Mouse (Mus musculus) kidney, embryonic 15.5 days (tissue): ENCODE results near the gene Zfp367. TPM values are rescaled to one million over a fixed set of nuclear protein-coding genes. Genes with fewer than 3 reads are reported as not detected.

Experiments used
- ATAC-seq: fragments of 200-750 bp; cut with Nextera tagmentation; replicated peaks from 2 replicates; pipeline ENCODE4 v1.8.0; 2017; ENCODE audit warnings: moderate TSS enrichment; ENCODE audit not compliant: low FRiP score
- H3K27ac ChIP-seq: fragments of 300-500 bp; sonication (generic); 2 replicates; pipeline ENCODE4 v1.5.1; 2015; ENCODE audit warnings: mild to moderate bottlenecking, inconsistent platforms
- H3K27me3 ChIP-seq: fragments of 300-500 bp; sonication (generic); 2 replicates; pipeline ENCODE4 v1.6.1; 2015; ENCODE audit warnings: inconsistent platforms
- H3K36me3 ChIP-seq: fragments of 300-500 bp; sonication (generic); 2 replicates; pipeline ENCODE4 v1.6.1; 2015; ENCODE audit warnings: inconsistent platforms
- H3K4me1 ChIP-seq: fragments of 300-500 bp; sonication (generic); 2 replicates; pipeline ENCODE4 v1.6.1; 2015; ENCODE audit warnings: inconsistent platforms
- H3K4me2 ChIP-seq: fragments of 300-500 bp; sonication (generic); 2 replicates; pipeline ENCODE4 v1.6.1; 2015; ENCODE audit warnings: moderate library complexity, mild to moderate bottlenecking, inconsistent platforms
- H3K4me3 ChIP-seq: fragments of 300-500 bp; sonication (generic); replicated peaks from 2 replicates; pipeline ENCODE4 v1.5.1; 2015; ENCODE audit warnings: mild to moderate bottlenecking, inconsistent platforms
- H3K9ac ChIP-seq: fragments of 300-500 bp; sonication (generic); 2 replicates; pipeline ENCODE4 v1.6.1; 2015; ENCODE audit warnings: mild to moderate bottlenecking, inconsistent platforms
- H3K9me3 ChIP-seq: fragments of 300-500 bp; sonication (generic); replicated peaks from 2 replicates; pipeline ENCODE4 v1.6.1; 2016; ENCODE audit warnings: inconsistent platforms
- WGBS: fragments of 180-500 bp; shearing (Covaris S2); methylation state at CpG from one replicate; pipeline ENCODE4 v1.1.7; 2015; ENCODE audit warnings: mixed read lengths; 5-methylcytosine and 5-hydroxymethylcytosine counted together
- polyA plus RNA-seq: library from polyadenylated mRNA; unstranded; fragments of >200 nt; fragmentation: Nextera tagmentation; extraction: Ambion mirVana; gene quantifications from 2 replicates; pipeline ENCODE4 v1.2.1, GENCODE M21; 2015

The Zfp367 gene
- polyA plus RNA-seq, 1 experiment from 2014 or later = 17.6 TPM

GRCm38 (mm10) chr13:64086036-64086435 is 67.0 kb downstream of the Zfp367 start:
- Histone ChIP-seq H3K4me1 (peaks cover 10% of the 10 kb centered on the region), H3K27me3 (no peaks in the 10 kb centered on the region), H3K36me3 (no peaks in the 10 kb centered on the region), H3K4me3 (no peak overlapping the region), H3K4me2 (no peak overlapping the region), H3K9me3 (no peaks in the 10 kb centered on the region), H3K9ac (no peak overlapping the region), H3K27ac (no peak overlapping the region)
- WGBS = 83% methylated on average over 5 of the region's 5 CpGs
- ATAC-seq = no peak

GRCm38 (mm10) chr13:64083331-64083730 is 69.7 kb downstream of the Zfp367 start:
- H3K27ac ChIP-seq = no peak overlapping the region
- 93% methylated on average over 3 of the region's 3 CpGs for WGBS
- H3K9ac ChIP-seq = no peak overlapping the region
- H3K9me3 ChIP-seq = no peaks in the 10 kb centered on the region
- H3K4me3 ChIP-seq = no peak overlapping the region
- no peak for ATAC-seq
- no peaks in the 10 kb centered on the region for H3K36me3 ChIP-seq
- H3K4me1 ChIP-seq = peaks cover 11% of the 10 kb centered on the region
- no peak overlapping the region for H3K4me2 ChIP-seq
- no peaks in the 10 kb centered on the region for H3K27me3 ChIP-seq

Other genes starting within 250 kb of the Zfp367 start
- gene Hsd17b3, start 64.0 kb downstream of the Zfp367 start, polyA plus RNA-seq = not detected in 2 replicates
- gene Slc35d2, start 23.8 kb downstream of the Zfp367 start, polyA plus RNA-seq = 3.9 and 4.7 TPM in 2 replicates
- 26.1 and 27.1 TPM in 2 replicates for gene Habp4, start 8.6 kb upstream of the Zfp367 start, polyA plus RNA-seq
- gene Cdc14b, start 122.1 kb upstream of the Zfp367 start, polyA plus RNA-seq = 14.8 and 17.5 TPM in 2 replicates
- 56.5 and 58.1 TPM in 2 replicates for gene Aaed1, start 159.5 kb upstream of the Zfp367 start, polyA plus RNA-seq
- gene Ctsl, start 217.7 kb upstream of the Zfp367 start, polyA plus RNA-seq = 306 and 318 TPM in 2 replicates